Mouse (Mus musculus) spleen, adult 2 months (tissue): ENCODE measurements around the gene Vamp1.

Experiments
- CTCF ChIP-seq: fragments of 200-500 bp; IDR thresholded peaks from 2 replicates; pipeline ENCODE4 v1.5.1; 2011; ENCODE audit warnings: mild to moderate bottlenecking, inconsistent platforms; ENCODE audit not compliant: insufficient read depth, insufficient read length, insufficient replicate concordance; ENCODE audit errors: extremely low read depth
- POLR2A ChIP-seq: fragments of 200-500 bp; IDR thresholded peaks from 2 replicates; pipeline ENCODE4 v1.6.1; 2011; ENCODE audit warnings: low read depth, low read length, inconsistent platforms

DNA sequence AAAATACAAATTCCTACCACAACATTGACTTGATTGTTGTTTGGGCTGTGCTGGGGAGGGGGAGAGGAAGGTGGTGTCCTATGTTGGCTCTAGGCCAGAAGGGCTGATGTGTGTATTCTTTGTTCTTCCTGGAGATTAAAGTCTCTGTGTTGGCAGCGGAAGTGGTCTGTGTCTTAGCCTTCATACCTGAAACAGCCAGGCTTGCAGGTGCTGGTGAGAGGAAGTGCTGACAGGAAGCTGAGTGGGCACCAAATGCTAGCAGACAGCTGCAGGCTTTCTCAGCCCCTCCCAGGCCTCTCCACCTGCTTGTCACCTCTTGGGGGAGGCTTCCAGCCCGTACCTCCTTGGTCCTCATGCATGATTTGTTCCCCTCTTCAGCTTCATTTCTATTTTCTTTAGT is 6.8 kb downstream of the Vamp1 start:
- no peak for TF ChIP-seq CTCF
- no peak for TF ChIP-seq POLR2A
